Mouse (Mus musculus) G1E-ER4 (cell line): ENCODE data around the gene Tspan5. TPM values are rescaled to one million over a fixed set of nuclear protein-coding genes. Genes with fewer than 3 reads are reported as not detected.

Experiments
- GATA1 ChIP-seq: IDR thresholded peaks from one replicate; pipeline ENCODE4 v1.8.0; 2012; ENCODE audit warnings: low read length, inconsistent platforms
- polyA plus RNA-seq: library from polyadenylated mRNA; stranded (reverse); fragments of >175 nt; gene quantifications from 2 replicates; pipeline ENCODE4 v1.2.3, GENCODE M21; 2012

Tspan5 gene
- polyA plus RNA-seq, 1 experiment, result not detected

- no peak for TF ChIP-seq GATA1
These were observed 195.2 kb downstream of the Tspan5 start for GRCm38 (mm10) chr3:138937241-138937640.

- no peak for TF ChIP-seq GATA1
These were observed 199.6 kb downstream of the Tspan5 start for GRCm38 (mm10) chr3:138941604-138942003.

- no peak for TF ChIP-seq GATA1
These were observed 203.5 kb downstream of the Tspan5 start for GRCm38 (mm10) chr3:138945516-138945915.

GRCm38 (mm10) chr3:138949081-138949480 lies 207.1 kb downstream of the Tspan5 start:
- no peak for TF ChIP-seq GATA1

DNA sequence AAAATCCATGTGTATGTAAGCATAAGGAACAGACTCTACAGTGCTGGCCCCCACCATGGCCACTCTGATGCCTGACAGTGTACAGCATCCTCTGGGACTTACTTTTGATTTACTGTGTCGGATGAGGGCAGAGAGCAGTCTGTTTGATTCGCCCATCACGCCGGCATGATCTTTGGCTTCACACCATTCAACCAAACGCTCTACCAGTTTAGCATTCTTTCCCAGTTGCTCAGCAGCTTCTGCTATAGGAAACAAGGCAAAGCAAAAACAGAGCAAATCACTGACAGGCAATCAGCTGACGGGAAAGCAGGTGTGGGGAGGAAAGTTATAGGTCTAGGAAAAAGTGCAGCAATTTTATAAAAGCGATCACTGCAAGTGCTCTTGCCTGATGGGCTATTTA lies 213.2 kb downstream of the Tspan5 start:
- TF ChIP-seq GATA1, result no peak

Other genes starting within 250 kb of the Tspan5 start
- 7.1 and 8.3 TPM in 2 replicates for gene Eif4e, start 216.0 kb upstream of the Tspan5 start, polyA plus RNA-seq